Mouse (Mus musculus): ENCODE data around the gene Irak3. TPM values are rescaled to one million over a fixed set of nuclear protein-coding genes. Genes with fewer than 3 reads are reported as not detected.

Gene Irak3
- polyA plus RNA-seq, 1 experiment from 2014 or later, result 1.5 TPM

GRCm38 (mm10) chr10:120128601-120129277 is 73.2 kb downstream of the Irak3 start:
- Histone ChIP-seq H3K4me3 (replicated peaks; ENCODE audit: low read depth, low read length) (no peak overlapping the region), H3K9me3 (replicated peaks; ENCODE audit: low read length) (no peaks in the 10 kb centered on the region), H3K36me3 (ENCODE audit: insufficient read depth, low read length) (no peaks in the 10 kb centered on the region), H3K27ac (no peak overlapping the region), H3K4me1 (replicated peaks; ENCODE audit: insufficient read depth, low read length) (no peaks in the 10 kb centered on the region), H3K4me2 (ENCODE audit: low read length) (peak overlapping the region; percentile 27), H3K9ac (ENCODE audit: low read depth, low read length) (no peak overlapping the region), H3K27me3 (ENCODE audit: insufficient read depth, low read length) (no peaks in the 10 kb centered on the region)
- WGBS, result 26% methylated on average over 13 of the region's 13 CpGs
- TF ChIP-seq CTCF (IDR thresholded peaks at IDR 0.05; ENCODE audit: low read depth), result no peak
- no peak for ATAC-seq (replicated peaks; ENCODE audit: low FRiP score, low read depth)
- DNase-seq (ENCODE audit: low spot score), result peak; percentile 43

- 75% methylated on average over 10 of the region's 10 CpGs for WGBS
- no peaks in the 10 kb centered on the region for H3K4me1 ChIP-seq (replicated peaks; ENCODE audit: insufficient read depth, low read length)
- H3K9ac ChIP-seq (ENCODE audit: low read depth, low read length), result no peak overlapping the region
- H3K4me2 ChIP-seq (ENCODE audit: low read length), result no peak overlapping the region
- no peaks in the 10 kb centered on the region for H3K27me3 ChIP-seq (ENCODE audit: insufficient read depth, low read length)
- DNase-seq (ENCODE audit: low spot score), result no peak
- no peak for ATAC-seq (replicated peaks; ENCODE audit: low FRiP score, low read depth)
- H3K9me3 ChIP-seq (replicated peaks; ENCODE audit: low read length), result no peaks in the 10 kb centered on the region
- H3K27ac ChIP-seq, result no peak overlapping the region
- no peak overlapping the region for H3K4me3 ChIP-seq (replicated peaks; ENCODE audit: low read depth, low read length)
- TF ChIP-seq CTCF (IDR thresholded peaks at IDR 0.05; ENCODE audit: low read depth), result no peak
- H3K36me3 ChIP-seq (ENCODE audit: insufficient read depth, low read length), result no peaks in the 10 kb centered on the region
Measured at GRCm38 (mm10) chr10:120125465-120125857, 76.5 kb downstream of the Irak3 start.

- DNase-seq (ENCODE audit: low spot score), result peak; percentile 87
- no peaks in the 10 kb centered on the region for H3K9me3 ChIP-seq (replicated peaks; ENCODE audit: low read length)
- ATAC-seq (replicated peaks; ENCODE audit: low FRiP score, low read depth), result 0 out of 2 replicates have a peak, but pooled peaks have one; percentile 63
- no peaks in the 10 kb centered on the region for H3K36me3 ChIP-seq (ENCODE audit: insufficient read depth, low read length)
- no peak overlapping the region for H3K4me2 ChIP-seq (ENCODE audit: low read length)
- H3K4me1 ChIP-seq (replicated peaks; ENCODE audit: insufficient read depth, low read length), result no peaks in the 10 kb centered on the region
- H3K9ac ChIP-seq (ENCODE audit: low read depth, low read length), result no peak overlapping the region
- no peaks in the 10 kb centered on the region for H3K27me3 ChIP-seq (ENCODE audit: insufficient read depth, low read length)
- 52% methylated on average over 7 of the region's 7 CpGs for WGBS
- H3K27ac ChIP-seq, result no peak overlapping the region
- peak; percentile 90 for TF ChIP-seq CTCF (IDR thresholded peaks at IDR 0.05; ENCODE audit: low read depth)
- no peak overlapping the region for H3K4me3 ChIP-seq (replicated peaks; ENCODE audit: low read depth, low read length)
Measured at GRCm38 (mm10) chr10:120124801-120125464, 77.0 kb downstream of the Irak3 start.

DNA sequence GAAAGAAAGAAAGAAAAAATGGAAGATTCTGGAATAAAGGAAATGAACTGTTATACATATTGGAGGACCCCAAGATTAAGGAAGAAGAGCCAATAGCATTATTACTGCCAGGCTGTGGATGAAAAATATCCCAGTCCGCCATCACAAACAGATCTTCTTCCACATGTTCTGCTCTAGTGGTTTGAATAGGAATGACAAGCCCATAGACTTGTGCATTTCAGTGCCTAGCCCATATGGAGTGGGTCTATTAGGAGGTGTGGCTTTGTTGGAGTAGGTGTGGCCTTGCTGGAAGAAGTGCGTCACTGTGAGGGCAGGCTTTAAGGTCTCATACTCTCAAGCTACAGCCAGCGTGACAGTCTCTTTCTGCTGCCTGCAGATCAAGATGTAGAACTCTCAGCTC is 78.2 kb downstream of the Irak3 start:
- TF ChIP-seq CTCF (IDR thresholded peaks at IDR 0.05; ENCODE audit: low read depth), result no peak
- DNase-seq (ENCODE audit: low spot score) (no peak), ATAC-seq (replicated peaks; ENCODE audit: low FRiP score, low read depth) (no peak)
- no peak overlapping the region for H3K4me2 ChIP-seq (ENCODE audit: low read length)
- no peaks in the 10 kb centered on the region for H3K9me3 ChIP-seq (replicated peaks; ENCODE audit: low read length)
- H3K36me3 ChIP-seq (ENCODE audit: insufficient read depth, low read length), result no peaks in the 10 kb centered on the region
- WGBS, result 91% methylated on average over 3 of the region's 3 CpGs
- no peak overlapping the region for H3K9ac ChIP-seq (ENCODE audit: low read depth, low read length)
- no peaks in the 10 kb centered on the region for H3K4me1 ChIP-seq (replicated peaks; ENCODE audit: insufficient read depth, low read length)
- no peak overlapping the region for H3K4me3 ChIP-seq (replicated peaks; ENCODE audit: low read depth, low read length)
- H3K27ac ChIP-seq, result no peak overlapping the region
- H3K27me3 ChIP-seq (ENCODE audit: insufficient read depth, low read length), result no peaks in the 10 kb centered on the region

DNA sequence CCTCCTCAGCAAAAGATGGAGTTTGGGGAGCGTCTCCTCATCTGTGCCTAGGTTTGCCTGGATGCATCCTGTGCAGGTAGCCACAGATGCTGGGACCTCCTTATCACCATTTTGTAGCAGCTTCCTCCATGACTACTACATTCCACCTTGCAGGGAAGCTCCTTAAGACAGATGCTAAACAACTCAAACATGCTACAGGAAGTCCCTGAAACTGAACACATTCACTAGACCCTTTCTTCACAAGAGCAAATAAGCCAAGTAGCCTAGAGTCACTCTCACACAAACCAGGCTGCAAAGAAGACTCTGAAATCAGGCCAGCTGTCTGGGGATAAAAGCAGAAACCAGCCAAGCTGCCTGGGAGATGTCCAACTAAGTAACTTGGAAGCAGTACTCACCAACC is 86.7 kb downstream of the Irak3 start:
- Histone ChIP-seq H3K36me3 (ENCODE audit: insufficient read depth, low read length) (no peaks in the 10 kb centered on the region), H3K4me2 (ENCODE audit: low read length) (no peak overlapping the region), H3K9ac (ENCODE audit: low read depth, low read length) (no peak overlapping the region), H3K4me3 (replicated peaks; ENCODE audit: low read depth, low read length) (no peak overlapping the region), H3K27ac (no peak overlapping the region), H3K4me1 (replicated peaks; ENCODE audit: insufficient read depth, low read length) (no peaks in the 10 kb centered on the region), H3K27me3 (ENCODE audit: insufficient read depth, low read length) (no peaks in the 10 kb centered on the region), H3K9me3 (replicated peaks; ENCODE audit: low read length) (no peaks in the 10 kb centered on the region)
- WGBS, result 97% methylated on average over 1 of the region's 1 CpGs
- no peak for ATAC-seq (replicated peaks; ENCODE audit: low FRiP score, low read depth)
- TF ChIP-seq CTCF (IDR thresholded peaks at IDR 0.05; ENCODE audit: low read depth), result no peak
- no peak for DNase-seq (ENCODE audit: low spot score)

DNA sequence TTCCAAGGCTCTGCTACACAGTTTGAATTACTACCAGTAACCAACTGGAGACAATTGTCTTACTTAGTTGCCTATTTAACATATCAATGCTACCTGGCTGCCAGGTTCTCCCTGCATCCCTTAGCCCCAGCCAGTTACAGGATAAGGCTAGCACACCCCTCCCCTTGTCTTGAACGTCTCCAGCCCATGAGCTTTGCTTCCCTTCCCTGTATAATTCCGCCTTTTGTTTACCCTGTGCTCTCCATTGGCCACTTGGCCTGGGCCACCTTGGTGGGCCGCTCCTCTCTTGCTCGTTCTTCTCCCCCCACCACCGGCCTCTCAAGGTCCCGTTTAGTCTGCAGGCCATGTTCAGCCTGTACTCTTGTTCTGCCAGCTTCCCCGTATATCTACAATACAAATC is 87.4 kb downstream of the Irak3 start:
- 47% methylated on average over 7 of the region's 7 CpGs for WGBS
- Histone ChIP-seq H3K4me1 (replicated peaks; ENCODE audit: insufficient read depth, low read length) (no peaks in the 10 kb centered on the region), H3K4me3 (replicated peaks; ENCODE audit: low read depth, low read length) (no peak overlapping the region), H3K36me3 (ENCODE audit: insufficient read depth, low read length) (no peaks in the 10 kb centered on the region), H3K4me2 (ENCODE audit: low read length) (no peak overlapping the region), H3K9me3 (replicated peaks; ENCODE audit: low read length) (no peaks in the 10 kb centered on the region), H3K27me3 (ENCODE audit: insufficient read depth, low read length) (no peaks in the 10 kb centered on the region), H3K9ac (ENCODE audit: low read depth, low read length) (no peak overlapping the region), H3K27ac (no peak overlapping the region)
- DNase-seq (ENCODE audit: low spot score), result no peak
- no peak for TF ChIP-seq CTCF (IDR thresholded peaks at IDR 0.05; ENCODE audit: low read depth)
- no peak for ATAC-seq (replicated peaks; ENCODE audit: low FRiP score, low read depth)
